Mouse (Mus musculus) stomach, postnatal 0 days (tissue): ENCODE measurements around the gene Slc6a20b.

Experiments
- CTCF ChIP-seq: IDR thresholded peaks from 2 replicates; pipeline ENCODE4 v1.5.1; 2016; ENCODE audit warnings: antibody characterized with exemption, low read depth, mild to moderate bottlenecking, moderate library complexity
- EP300 ChIP-seq: optimal IDR thresholded peaks from 2 replicates; pipeline ENCODE3; 2016; ENCODE audit warnings: antibody characterized with exemption

DNA sequence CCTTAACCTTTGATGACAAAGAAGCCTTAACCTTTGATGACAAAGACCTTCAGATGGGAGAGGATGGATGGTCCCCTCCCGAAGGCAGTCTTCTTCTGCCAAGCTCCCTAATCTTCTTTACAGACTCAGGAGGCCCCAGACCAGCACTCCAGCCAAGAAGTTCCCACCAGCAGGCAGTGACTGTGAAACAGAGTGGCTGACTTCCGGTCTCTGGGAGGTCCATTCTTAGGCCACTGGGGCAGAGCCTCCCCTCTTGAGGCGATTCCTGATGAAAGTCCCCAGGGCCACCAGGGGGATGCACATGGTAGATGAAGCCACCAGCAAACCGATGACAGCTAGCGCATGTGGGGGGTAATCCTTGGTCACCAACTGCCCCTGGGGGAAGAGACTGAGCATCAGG is 4.4 kb upstream of the Slc6a20b start:
- no peak for TF ChIP-seq EP300
- no peak for TF ChIP-seq CTCF
